Mouse (Mus musculus): ENCODE results near the gene Ttc39a. TPM values are rescaled to one million over a fixed set of nuclear protein-coding genes. Genes with fewer than 3 reads are reported as not detected.

The Ttc39a gene
- total RNA-seq, 1 experiment from 2014 or later = 1.5 TPM

GRCm38 (mm10) chr4:109481424-109481823 lies 75.0 kb downstream of the Ttc39a start:
- ATAC-seq (replicated peaks in 1 of 2; ENCODE audit: insufficient read depth in 1 of 2, low FRiP score in 2 of 2, low TSS enrichment in 1 of 2, low read depth in 1 of 2, poor library complexity in 2 of 2, severe bottlenecking in 2 of 2) = no peak

- ATAC-seq (replicated peaks in 1 of 2; ENCODE audit: insufficient read depth in 1 of 2, low FRiP score in 2 of 2, low TSS enrichment in 1 of 2, low read depth in 1 of 2, poor library complexity in 2 of 2, severe bottlenecking in 2 of 2) = no peak
These were observed 76.3 kb downstream of the Ttc39a start for GRCm38 (mm10) chr4:109482701-109483100.

GRCm38 (mm10) chr4:109484621-109485020 lies 78.2 kb downstream of the Ttc39a start, which contains the start of gene Rnf11:
Gene Rnf11, minus strand, starts transcription at chr4:109484728.
- peak in 1 of 2 experiments; percentile 68; a peak in 1 of 4 replicates for ATAC-seq (replicated peaks in 1 of 2; ENCODE audit: insufficient read depth in 1 of 2, low FRiP score in 2 of 2, low TSS enrichment in 1 of 2, low read depth in 1 of 2, poor library complexity in 2 of 2, severe bottlenecking in 2 of 2)

- no peak for ATAC-seq (replicated peaks in 1 of 2; ENCODE audit: insufficient read depth in 1 of 2, low FRiP score in 2 of 2, low TSS enrichment in 1 of 2, low read depth in 1 of 2, poor library complexity in 2 of 2, severe bottlenecking in 2 of 2)
These were observed 82.4 kb downstream of the Ttc39a start for GRCm38 (mm10) chr4:109488812-109489211.

- ATAC-seq (replicated peaks in 1 of 2; ENCODE audit: insufficient read depth in 1 of 2, low FRiP score in 2 of 2, low TSS enrichment in 1 of 2, low read depth in 1 of 2, poor library complexity in 2 of 2, severe bottlenecking in 2 of 2) = no peak
These were observed 87.2 kb downstream of the Ttc39a start for GRCm38 (mm10) chr4:109493581-109493980.

Other genes starting within 250 kb of the Ttc39a start
- gene Osbpl9, start 204.4 kb upstream of the Ttc39a start, total RNA-seq (2017) = 124 and 147 TPM in 2 replicates
- not detected in 2 replicates for gene Calr4, start 172.1 kb upstream of the Ttc39a start, total RNA-seq (2017)
- gene Eps15, start 126.4 kb upstream of the Ttc39a start, total RNA-seq (2017) = 38.1 and 44.1 TPM in 2 replicates
- gene Rnf11, start 78.1 kb downstream of the Ttc39a start, total RNA-seq (2017) = 38.7 and 55.1 TPM in 2 replicates
- not detected in 2 replicates for gene 4930522H14Rik, start 124.7 kb downstream of the Ttc39a start, total RNA-seq (2017)

All from hematopoietic stem cell, adult 5-6 weeks (primary cell).